Mouse (Mus musculus) splenic B cell, adult 2 months (primary cell): ENCODE measurements around the gene Plekhm1.

Experiments
- DNase-seq: peaks from one replicate; pipeline ENCODE4 v3.0.0-alpha.2; 2011; ENCODE audit warnings: low read depth, low spot score
- H3K27me3 ChIP-seq: 2 replicates; pipeline ENCODE4 v1.6.1; 2012; ENCODE audit warnings: mild to moderate bottlenecking, low read length, moderate library complexity, mixed read lengths; ENCODE audit not compliant: control insufficient read depth, poor library complexity, insufficient read depth, severe bottlenecking
- H3K36me3 ChIP-seq: 2 replicates; pipeline ENCODE4 v1.6.1; 2012; ENCODE audit warnings: mild to moderate bottlenecking, low read length, moderate library complexity, mixed read lengths; ENCODE audit not compliant: control insufficient read depth, poor library complexity, insufficient read depth, severe bottlenecking

Plekhm1 gene

DNA sequence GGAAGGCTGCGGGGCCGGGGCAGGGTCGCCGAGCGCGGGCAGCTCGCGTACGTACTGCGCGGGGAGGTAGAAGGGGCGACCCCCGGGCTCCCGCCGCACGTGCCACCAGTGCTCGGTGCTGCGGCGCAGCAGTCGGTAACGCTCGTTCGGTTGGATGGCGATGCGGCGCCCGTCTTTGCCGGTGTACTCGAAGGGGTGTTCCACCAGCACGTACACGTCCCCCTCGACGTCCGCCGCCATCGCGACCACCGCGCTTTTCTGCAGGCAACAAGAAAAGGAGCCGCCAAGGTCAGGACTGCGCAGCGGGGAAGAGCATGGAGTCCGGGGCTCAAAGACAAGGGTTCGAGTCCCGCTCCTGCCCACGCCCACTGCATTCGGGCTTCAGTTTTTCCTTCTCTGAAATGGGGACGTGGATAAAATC lies 51.8 kb downstream of the Plekhm1 start:
- peak; percentile 47 for DNase-seq
- Histone ChIP-seq H3K27me3 (no peaks in the 10 kb centered on the region), H3K36me3 (no peaks in the 10 kb centered on the region)

DNA sequence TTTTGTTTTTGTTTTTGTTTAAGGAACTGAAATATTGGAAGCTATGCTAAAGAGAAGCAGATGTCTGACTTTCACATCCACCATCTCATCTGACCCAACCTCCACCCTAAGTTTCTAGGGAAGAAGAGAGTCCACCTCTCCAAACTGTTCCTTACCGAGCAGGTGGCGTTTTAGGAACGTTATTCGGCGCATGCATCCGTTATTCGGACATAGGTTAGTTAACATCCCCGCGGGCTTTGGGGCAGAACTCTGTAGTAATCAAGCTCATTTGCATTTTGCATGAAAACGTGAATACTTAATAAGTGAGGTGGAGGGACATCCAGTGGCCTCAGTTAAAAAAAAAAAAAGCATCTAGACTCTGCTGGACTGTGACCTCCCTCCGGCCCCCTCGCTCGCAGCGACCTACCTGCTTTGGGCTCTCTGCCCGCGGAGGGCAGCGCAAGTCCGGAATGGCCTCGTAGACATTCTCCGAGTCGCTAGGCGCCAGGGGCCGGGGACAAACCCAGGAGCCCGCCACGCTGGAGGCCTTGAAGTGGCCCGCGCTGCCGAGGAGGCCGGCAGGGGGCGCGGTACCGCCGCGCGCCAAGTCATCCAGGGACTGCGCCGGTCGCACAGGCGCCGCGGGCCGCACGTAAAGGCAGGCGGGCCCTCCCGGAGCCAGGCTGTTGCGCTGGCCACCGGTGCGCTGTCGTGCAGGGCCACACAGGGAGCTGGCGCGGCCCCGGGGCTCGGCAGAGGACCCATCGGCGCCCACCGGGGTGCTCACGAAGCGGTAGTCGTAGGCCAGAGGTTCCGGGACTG lies 52.4 kb downstream of the Plekhm1 start:
- Histone ChIP-seq H3K27me3 (no peaks in the 10 kb centered on the region), H3K36me3 (no peaks in the 10 kb centered on the region)
- DNase-seq: peak; percentile 89

- no peaks in the 10 kb centered on the region for H3K27me3 ChIP-seq
- DNase-seq: peak; percentile 91
- H3K36me3 ChIP-seq: no peaks in the 10 kb centered on the region
Observed at GRCm38 (mm10) chr11:103359122-103359521, 53.4 kb downstream of the Plekhm1 start.

DNA sequence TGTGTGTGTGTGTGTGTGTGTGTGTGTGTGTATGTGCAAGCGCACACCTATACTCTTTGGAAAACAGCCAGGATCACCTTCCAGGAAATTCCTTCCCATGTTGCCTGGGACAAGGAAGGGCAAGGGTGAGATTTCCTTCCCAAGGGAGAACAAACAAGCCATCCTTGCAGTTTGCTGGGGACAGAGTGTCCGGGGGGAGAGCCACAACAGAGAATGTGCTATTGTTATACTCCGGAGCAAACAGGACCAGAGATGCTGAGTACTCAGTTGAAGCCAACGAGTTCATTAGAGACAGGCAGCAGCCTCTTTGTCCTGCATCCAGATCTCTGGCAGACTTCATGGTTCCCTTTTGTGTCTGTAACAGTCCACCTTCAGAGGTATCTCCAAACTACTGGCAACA lies 54.2 kb downstream of the Plekhm1 start:
- DNase-seq: no peak
- Histone ChIP-seq H3K36me3 (no peaks in the 10 kb centered on the region), H3K27me3 (no peaks in the 10 kb centered on the region)

- DNase-seq: no peak
- no peaks in the 10 kb centered on the region for H3K27me3 ChIP-seq
- H3K36me3 ChIP-seq: no peaks in the 10 kb centered on the region
Observed at GRCm38 (mm10) chr11:103357710-103358109, 54.8 kb downstream of the Plekhm1 start.

- Histone ChIP-seq H3K27me3 (no peaks in the 10 kb centered on the region), H3K36me3 (no peaks in the 10 kb centered on the region)
- no peak for DNase-seq
Observed at GRCm38 (mm10) chr11:103356938-103357670, 55.4 kb downstream of the Plekhm1 start.

DNA sequence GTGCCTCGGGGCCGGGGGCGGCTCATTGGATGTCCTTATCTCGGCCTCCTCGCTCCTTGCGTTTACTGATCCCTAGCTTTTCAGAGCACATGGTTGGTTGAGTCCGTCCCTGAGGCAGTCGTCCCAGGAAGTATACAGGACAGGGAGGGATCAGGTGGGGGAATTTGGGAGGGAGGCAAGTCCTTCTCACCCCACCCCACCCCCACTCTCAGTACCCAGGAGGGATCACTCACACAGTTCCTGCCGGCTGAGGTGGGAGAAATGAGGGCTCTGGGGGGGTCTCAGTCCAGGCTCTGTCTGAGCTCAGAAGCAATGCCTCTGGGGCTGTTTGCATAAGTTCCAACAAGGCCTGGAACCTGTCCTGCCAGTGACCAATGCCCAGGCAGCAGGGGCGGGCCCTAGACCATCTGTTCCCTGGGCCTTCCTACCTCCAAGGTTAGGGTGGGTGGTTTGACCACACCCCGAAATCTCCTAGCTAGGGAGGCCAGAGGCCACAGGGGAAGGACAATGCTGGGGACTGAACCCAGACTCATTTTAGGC lies 56.4 kb downstream of the Plekhm1 start:
- Histone ChIP-seq H3K36me3 (no peaks in the 10 kb centered on the region), H3K27me3 (no peaks in the 10 kb centered on the region)
- DNase-seq: no peak

DNA sequence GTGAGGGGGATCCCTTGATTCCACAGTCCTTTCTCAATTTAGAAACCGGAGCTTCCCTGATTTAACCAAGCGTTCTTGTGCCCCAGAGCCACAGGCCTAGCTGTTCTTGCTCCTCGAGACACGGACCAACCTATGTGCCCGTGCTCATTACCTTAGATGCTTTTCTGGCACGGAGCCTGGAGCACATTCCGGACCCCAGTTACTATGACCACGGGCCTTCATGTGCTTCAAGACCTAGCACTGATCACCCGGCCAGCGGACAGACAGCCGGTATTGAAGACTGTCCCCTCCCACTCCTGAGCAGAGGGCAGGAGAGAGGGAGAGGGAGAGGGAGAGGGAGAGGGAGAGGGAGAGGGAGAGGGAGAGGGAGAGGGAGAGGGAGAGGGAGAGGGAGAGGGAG lies 57.2 kb downstream of the Plekhm1 start:
- DNase-seq: no peak
- H3K27me3 ChIP-seq: no peaks in the 10 kb centered on the region
- no peaks in the 10 kb centered on the region for H3K36me3 ChIP-seq

DNA sequence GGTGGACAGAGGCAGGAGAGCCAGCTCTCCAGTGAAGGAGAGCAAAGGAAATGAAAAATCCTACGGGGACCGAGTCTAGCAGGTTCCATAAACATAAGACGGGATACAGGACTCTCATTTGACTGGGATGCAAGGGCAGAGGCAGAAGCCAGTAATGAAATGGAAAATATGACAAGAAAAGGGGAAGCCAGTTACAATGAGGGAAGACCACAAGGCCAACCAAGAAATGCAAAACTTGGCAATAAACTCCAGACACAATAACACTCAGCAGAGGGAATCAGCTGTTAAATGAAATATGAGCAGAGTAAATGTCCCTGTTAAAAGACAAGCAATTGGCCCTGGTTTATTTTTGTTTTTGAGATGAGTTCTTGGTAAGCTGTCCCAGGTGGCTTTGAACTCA lies 58.5 kb downstream of the Plekhm1 start:
- peaks cover 1% of the 10 kb centered on the region; the same call in 1 of the 2 replicates for H3K36me3 ChIP-seq
- peak; percentile 58 for DNase-seq
- no peaks in the 10 kb centered on the region for H3K27me3 ChIP-seq

DNA sequence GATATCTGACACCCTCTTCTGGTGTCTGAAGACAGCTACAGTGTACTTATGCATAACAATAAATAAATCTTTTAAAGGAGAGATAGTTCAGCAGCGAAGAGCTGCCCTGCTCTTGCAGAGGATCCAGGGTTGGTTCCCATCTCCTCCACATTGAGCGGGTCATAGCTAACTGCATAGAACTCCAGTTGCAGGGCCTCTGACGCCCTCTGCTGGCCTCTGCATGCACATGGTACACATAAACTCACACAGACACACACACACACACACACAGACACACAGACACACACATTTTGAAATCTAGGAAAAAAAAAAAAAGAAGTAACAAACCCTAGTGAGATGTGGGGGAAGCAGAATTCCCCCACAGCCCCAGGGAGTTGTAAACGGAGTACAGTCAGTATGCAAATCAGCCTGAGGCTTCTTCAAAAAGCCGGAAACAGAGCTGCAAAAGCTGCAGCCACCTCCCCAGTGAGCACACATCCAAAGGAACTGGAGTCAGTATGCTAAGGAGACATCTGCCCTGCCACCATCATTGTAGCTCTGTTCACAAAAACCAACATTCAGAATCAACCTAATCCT lies 60.2 kb downstream of the Plekhm1 start:
- Histone ChIP-seq H3K36me3 (peaks cover 5% of the 10 kb centered on the region; the same call in 1 of the 2 replicates), H3K27me3 (no peaks in the 10 kb centered on the region)
- peak; percentile 57 for DNase-seq

- H3K36me3 ChIP-seq: peaks cover 5% of the 10 kb centered on the region; the same call in 1 of the 2 replicates
- DNase-seq: no peak
- H3K27me3 ChIP-seq: no peaks in the 10 kb centered on the region
Observed at GRCm38 (mm10) chr11:103350711-103351315, 61.7 kb downstream of the Plekhm1 start.

DNA sequence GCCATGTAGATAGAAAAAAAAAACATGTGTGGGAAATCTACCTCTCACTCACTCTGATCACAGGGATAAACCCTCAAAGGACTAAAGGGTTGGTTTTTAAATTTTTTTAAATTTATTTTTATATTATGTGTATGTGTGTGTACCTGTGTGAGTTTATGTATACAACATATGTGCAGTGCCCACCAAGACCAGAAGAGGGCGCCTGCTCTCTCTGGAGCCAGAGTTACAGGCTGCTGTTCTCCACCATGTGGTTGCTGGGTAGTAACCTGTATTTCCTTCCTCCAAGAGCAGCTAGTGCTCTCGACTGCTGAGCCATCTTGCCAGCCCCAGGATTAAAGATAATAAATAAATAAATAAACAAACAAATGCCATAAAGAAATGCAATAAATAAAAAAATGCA lies 62.8 kb downstream of the Plekhm1 start:
- H3K36me3 ChIP-seq: peaks cover 5% of the 10 kb centered on the region; the same call in 1 of the 2 replicates
- H3K27me3 ChIP-seq: no peaks in the 10 kb centered on the region
- peak; percentile 61 for DNase-seq

GRCm38 (mm10) chr11:103346657-103347056 lies 65.8 kb downstream of the Plekhm1 start:
- Histone ChIP-seq H3K27me3 (no peaks in the 10 kb centered on the region), H3K36me3 (peaks cover 5% of the 10 kb centered on the region; the same call in 1 of the 2 replicates)
- DNase-seq: peak; percentile 73

DNA sequence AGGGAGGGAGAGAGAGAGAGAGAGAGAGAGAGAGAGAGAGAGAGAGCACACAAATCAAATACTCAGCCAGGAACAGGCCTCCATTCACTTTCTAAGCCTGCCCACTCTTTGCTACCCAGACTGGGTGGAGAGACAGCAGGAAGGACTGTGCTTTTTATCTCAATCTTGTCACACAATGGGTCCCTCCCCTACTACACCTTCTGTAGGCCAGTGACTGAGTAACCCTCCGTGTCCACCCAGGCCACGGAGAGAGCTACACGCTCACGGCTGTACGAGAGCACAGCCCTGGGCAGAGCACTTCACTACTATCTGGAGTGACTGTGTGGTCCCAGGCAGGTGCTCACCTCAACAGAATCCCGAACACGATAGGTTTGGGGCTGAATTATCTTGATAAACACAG lies 66.3 kb downstream of the Plekhm1 start:
- Histone ChIP-seq H3K27me3 (no peaks in the 10 kb centered on the region), H3K36me3 (peaks cover 5% of the 10 kb centered on the region; the same call in 1 of the 2 replicates)
- DNase-seq: no peak
